Mouse (Mus musculus): ENCODE measurements around the gene Ptcd3.
A peak's percentile ranks its signal among the peaks of the same experiment; 100 is the strongest.
"Not testable (repeated sequence)": the region's sequence is repeated elsewhere in the genome, so short reads cannot be mapped to it uniquely, and the experiment has no call there.

The Ptcd3 gene

DNA sequence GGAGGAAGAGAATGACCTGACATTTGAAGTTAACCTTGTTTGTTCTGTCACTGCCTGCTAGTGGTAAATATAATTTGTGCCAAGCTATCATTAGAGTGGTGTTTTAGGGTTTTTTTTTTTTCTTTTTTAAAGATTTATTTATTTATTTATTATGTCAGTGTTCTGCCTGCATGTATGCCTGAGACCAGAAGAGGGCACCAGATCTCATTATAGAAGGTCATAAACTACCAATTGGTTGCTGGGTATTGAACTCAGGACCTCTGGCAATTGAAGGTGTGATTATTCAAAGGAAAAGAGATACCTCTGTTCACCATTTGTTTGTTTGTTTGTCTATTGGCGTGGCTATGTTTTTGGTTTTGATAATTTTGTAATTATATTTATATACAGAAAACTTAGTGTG is 39.7 kb downstream of the Ptcd3 start:
- peak in 1 of 2 experiments; percentile 12 for DNase-seq

- no peak for DNase-seq
Observed at GRCm38 (mm10) chr6:71867751-71868150, 40.8 kb downstream of the Ptcd3 start.

DNA sequence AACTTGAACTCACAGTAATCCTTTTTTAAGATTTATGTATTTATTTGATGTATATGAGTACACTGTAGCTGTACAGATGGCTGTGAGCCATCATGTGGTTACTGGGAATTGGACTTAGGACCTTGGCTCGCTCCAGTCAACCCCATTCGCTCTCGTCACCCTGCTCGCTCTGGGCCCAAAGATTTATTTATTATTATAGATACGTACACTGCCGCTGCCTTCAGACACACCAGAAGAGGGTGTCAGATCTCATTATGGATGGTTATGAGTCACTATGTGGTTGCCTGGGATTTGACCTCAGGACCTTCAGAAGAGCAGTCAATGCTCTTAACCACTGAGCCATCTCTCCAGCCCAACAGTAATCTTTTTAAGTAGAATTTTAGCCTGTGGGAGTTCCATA is 61.6 kb downstream of the Ptcd3 start:
- DNase-seq: not testable (repeated sequence)

DNA sequence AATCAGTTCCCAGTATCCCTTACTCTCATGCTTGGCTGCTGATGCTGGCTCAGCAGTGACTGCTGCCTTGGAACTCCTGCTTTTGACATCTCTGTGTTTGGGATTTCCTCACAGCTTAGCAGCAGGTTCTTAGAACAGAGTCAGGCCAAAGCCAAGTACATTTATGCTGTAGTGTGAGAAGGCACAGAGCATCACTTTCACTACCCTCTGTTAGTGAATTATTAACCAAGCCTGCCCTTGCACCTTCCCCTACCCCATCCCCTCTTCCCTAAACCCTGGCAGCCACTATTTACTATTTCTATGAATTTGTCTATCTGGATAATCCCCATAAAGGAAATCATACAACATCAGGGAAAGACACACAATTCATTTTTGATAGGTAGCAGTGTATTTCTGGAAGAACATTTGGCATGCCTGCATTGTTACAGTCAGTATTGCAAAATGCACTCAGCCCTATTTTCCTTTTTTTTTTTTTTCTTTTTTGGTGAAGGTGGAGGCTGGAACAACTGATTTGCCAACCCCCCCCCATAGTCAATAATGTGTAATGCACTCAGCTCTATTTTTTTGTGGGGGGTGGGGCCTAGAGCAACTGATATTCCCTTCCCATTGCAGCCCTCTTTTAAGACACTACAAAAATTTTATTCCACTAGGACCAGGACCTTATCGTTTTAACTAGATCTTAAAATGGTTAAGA is 67.8 kb downstream of the Ptcd3 start:
- DNase-seq: no peak

- DNase-seq: no peak
Observed at GRCm38 (mm10) chr6:71839815-71840214, 68.7 kb downstream of the Ptcd3 start.

GRCm38 (mm10) chr6:71836811-71837210 is 71.7 kb downstream of the Ptcd3 start:
- DNase-seq: no peak

GRCm38 (mm10) chr6:71831581-71831960 is 77.0 kb downstream of the Ptcd3 start:
- DNase-seq: peak; percentile 93 to 98

- peak; percentile 97 to 99 for DNase-seq
Observed at GRCm38 (mm10) chr6:71830690-71831580, 77.6 kb downstream of the Ptcd3 start, which contains the start of gene Immt. TSS of gene Immt (plus strand) at chr6:71831331.
